Mouse (Mus musculus): ENCODE data around the gene Gm5141.
"Not testable (repeated sequence)": the region's sequence is repeated elsewhere in the genome, so short reads cannot be mapped to it uniquely, and the experiment has no call there.

DNA sequence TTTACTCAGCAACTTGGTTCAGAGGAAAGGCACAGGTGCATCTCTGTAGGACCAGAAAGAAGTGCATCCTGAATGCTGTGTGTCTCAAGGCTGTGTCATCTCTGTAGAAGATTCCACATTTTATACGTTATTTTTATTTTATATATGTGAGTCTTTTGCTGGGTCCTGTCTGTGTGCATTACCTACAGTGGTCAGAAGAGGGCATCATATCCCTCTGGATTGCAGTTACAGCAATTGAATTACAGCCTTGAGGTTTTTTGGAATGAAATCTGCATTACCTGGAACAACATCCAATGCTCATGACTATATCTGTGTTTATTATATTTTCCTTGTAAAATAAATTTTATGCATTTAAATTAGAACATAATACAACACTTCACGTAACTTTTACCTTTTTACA is 21.8 kb downstream of the Gm5141 start:
- not testable (repeated sequence) for TF ChIP-seq CTCF (IDR thresholded peaks at IDR 0.05; ENCODE audit: borderline replicate concordance, control insufficient read depth, extremely low read depth, insufficient read depth, low read length, poor library complexity); POLR2A (IDR thresholded peaks at IDR 0.05; ENCODE audit: control insufficient read depth, extremely low read depth, insufficient read depth, low read length, poor library complexity)
